Mouse (Mus musculus): ENCODE data around the gene Rab3a. TPM values are rescaled to one million over a fixed set of nuclear protein-coding genes. Genes with fewer than 3 reads are reported as not detected.

The Rab3a gene
- polyA plus RNA-seq, 1 experiment from 2014 or later = 18.9 TPM

- no peak within 1 kb of the TSS for H3K4me3 ChIP-seq (ENCODE audit: low read depth, low read length)
These were observed 53.8 kb downstream of the Rab3a start, which contains the start of gene Il12rb1 for GRCm38 (mm10) chr8:70808239-70808638. Il12rb1 (plus strand) TSS chr8:70808449.

More at GRCm38 (mm10) chr8:70808239-70808638, 53.8 kb downstream of the Rab3a start, which contains the start of gene Il12rb1:
- Histone ChIP-seq H3K9me3 (ENCODE audit: control insufficient read depth, low read length) (no peaks in the 10 kb centered on the region), H3K4me1 (replicated peaks; ENCODE audit: control insufficient read depth, insufficient read depth) (peaks cover 2% of the 10 kb centered on the region; the same call in 1 of the 2 replicates), H3K27ac (replicated peaks) (no peak within 1 kb of the TSS), H3K9ac (ENCODE audit: low read length) (no peak within 1 kb of the TSS), H3K36me3 (ENCODE audit: control insufficient read depth, insufficient read depth, low read length) (no peaks in the 10 kb centered on the region), H3K4me2 (replicated peaks; ENCODE audit: low read depth) (no peak within 1 kb of the TSS), H3K27me3 (ENCODE audit: control insufficient read depth, insufficient read depth, low read length) (peaks cover 2% of the 10 kb centered on the region; the same call in 1 of the 2 replicates)
- WGBS = 70% methylated on average over 5 of the region's 5 CpGs
- DNase-seq (ENCODE audit: low spot score) (no peak), ATAC-seq (ENCODE audit: low FRiP score, low TSS enrichment) (no peak)
- TF ChIP-seq EP300 (optimal IDR thresholded peaks at IDR 0.05) (no peak), CTCF (IDR thresholded peaks at IDR 0.05; ENCODE audit: low read depth) (no peak)

Small RNA genes within 50 kb of the gene (microRNA-seq; reads per million reads assigned to microRNA genes)
- not detected for gene Mir7240

Other genes with a start within 250 kb of the Rab3a start
- 119 and 122 TPM in 2 replicates for gene Rex1bd, start 247.9 kb upstream of the Rab3a start, polyA plus RNA-seq (2015; fragmentation: Nextera tagmentation; extraction: Ambion mirVana)
- 951 and 966 TPM in 2 replicates for gene Uba52, start 243.9 kb upstream of the Rab3a start, polyA plus RNA-seq (2015; fragmentation: Nextera tagmentation; extraction: Ambion mirVana)
- 179 and 188 TPM in 2 replicates for gene Fkbp8, start 227.0 kb upstream of the Rab3a start, polyA plus RNA-seq (2015; fragmentation: Nextera tagmentation; extraction: Ambion mirVana)
- 47.1 and 54.6 TPM in 2 replicates for gene Kxd1, start 226.7 kb upstream of the Rab3a start, polyA plus RNA-seq (2015; fragmentation: Nextera tagmentation; extraction: Ambion mirVana)
- 11.1 and 13.5 TPM in 2 replicates for gene Ell, start 215.2 kb upstream of the Rab3a start, polyA plus RNA-seq (2015; fragmentation: Nextera tagmentation; extraction: Ambion mirVana)
- 37.4 and 39.3 TPM in 2 replicates for gene Isyna1, start 160.3 kb upstream of the Rab3a start, polyA plus RNA-seq (2015; fragmentation: Nextera tagmentation; extraction: Ambion mirVana)
- gene Ssbp4, start 145.8 kb upstream of the Rab3a start, polyA plus RNA-seq (2015; fragmentation: Nextera tagmentation; extraction: Ambion mirVana) = 66.7 and 83.8 TPM in 2 replicates
- gene Lrrc25, start 138.5 kb upstream of the Rab3a start, polyA plus RNA-seq (2015; fragmentation: Nextera tagmentation; extraction: Ambion mirVana) = 2.3 and 2.7 TPM in 2 replicates
- 0.30 and 0.33 TPM in 2 replicates for gene Gdf15, start 122.2 kb upstream of the Rab3a start, polyA plus RNA-seq (2015; fragmentation: Nextera tagmentation; extraction: Ambion mirVana)
- gene Pgpep1, start 94.3 kb upstream of the Rab3a start, polyA plus RNA-seq (2015; fragmentation: Nextera tagmentation; extraction: Ambion mirVana) = 23.3 and 25.2 TPM in 2 replicates
- gene Lsm4, start 81.4 kb upstream of the Rab3a start, polyA plus RNA-seq (2015; fragmentation: Nextera tagmentation; extraction: Ambion mirVana) = 141 and 147 TPM in 2 replicates
- 78.3 and 108 TPM in 2 replicates for gene Jund, start 55.7 kb upstream of the Rab3a start, polyA plus RNA-seq (2015; fragmentation: Nextera tagmentation; extraction: Ambion mirVana)
- gene Iqcn, start 51.2 kb upstream of the Rab3a start, polyA plus RNA-seq (2015; fragmentation: Nextera tagmentation; extraction: Ambion mirVana) = 0.05 TPM in 1 of 2 replicates, not detected in the other
- 29.7 and 32.2 TPM in 2 replicates for gene Gm3336, start 36.1 kb upstream of the Rab3a start, polyA plus RNA-seq (2015; fragmentation: Nextera tagmentation; extraction: Ambion mirVana)
- 0.27 and 0.35 TPM in 2 replicates for gene Pde4c, start 31.0 kb upstream of the Rab3a start, polyA plus RNA-seq (2015; fragmentation: Nextera tagmentation; extraction: Ambion mirVana)
- 77.3 and 80.1 TPM in 2 replicates for gene Mpv17l2, start 6.3 kb downstream of the Rab3a start, polyA plus RNA-seq (2015; fragmentation: Nextera tagmentation; extraction: Ambion mirVana)
- 36.8 and 39.0 TPM in 2 replicates for gene Pik3r2, start 22.0 kb downstream of the Rab3a start, polyA plus RNA-seq (2015; fragmentation: Nextera tagmentation; extraction: Ambion mirVana)
- gene Mast3, start 50.4 kb downstream of the Rab3a start, polyA plus RNA-seq (2015; fragmentation: Nextera tagmentation; extraction: Ambion mirVana) = 5.6 and 5.7 TPM in 2 replicates
- gene Il12rb1, start 53.8 kb downstream of the Rab3a start, polyA plus RNA-seq (2015; fragmentation: Nextera tagmentation; extraction: Ambion mirVana) = 0.19 and 0.29 TPM in 2 replicates
- 6.6 and 6.8 TPM in 2 replicates for gene Arrdc2, start 85.0 kb downstream of the Rab3a start, polyA plus RNA-seq (2015; fragmentation: Nextera tagmentation; extraction: Ambion mirVana)
- 0.64 and 0.72 TPM in 2 replicates for gene Kcnn1, start 108.6 kb downstream of the Rab3a start, polyA plus RNA-seq (2015; fragmentation: Nextera tagmentation; extraction: Ambion mirVana)
- 73.2 and 74.1 TPM in 2 replicates for gene Ccdc124, start 119.3 kb downstream of the Rab3a start, polyA plus RNA-seq (2015; fragmentation: Nextera tagmentation; extraction: Ambion mirVana)
- gene Slc5a5, start 138.1 kb downstream of the Rab3a start, polyA plus RNA-seq (2015; fragmentation: Nextera tagmentation; extraction: Ambion mirVana) = 42.8 and 58.5 TPM in 2 replicates
- 4,207 and 4,214 TPM in 2 replicates for gene Rpl18a, start 142.7 kb downstream of the Rab3a start, polyA plus RNA-seq (2015; fragmentation: Nextera tagmentation; extraction: Ambion mirVana)
- 15.2 and 15.6 TPM in 2 replicates for gene Map1s, start 151.3 kb downstream of the Rab3a start, polyA plus RNA-seq (2015; fragmentation: Nextera tagmentation; extraction: Ambion mirVana)

Data from stomach, postnatal 0 days (tissue).